Mouse (Mus musculus) adrenal gland, adult 18-20 months (tissue): ENCODE data around the gene Acr. TPM values are rescaled to one million over a fixed set of nuclear protein-coding genes. Genes with fewer than 3 reads are reported as not detected.

ENCODE experiments used
- DNase-seq, 2 experiments: peaks; one replicate each; pipeline ENCODE4 v3.0.0; 2021 to 2022; ENCODE audit warnings: low spot score in 2 of 2
- total RNA-seq, 2 experiments: library from RNA; stranded (reverse); gene quantifications; 1 replicate in 1 of 2; 2 replicates in 1 of 2; pipeline ENCODE4 v1.2.3; 2021

Acr gene
- total RNA-seq, 2 experiments from 2014 or later = not detected

- peak; percentile 3 to 25 for DNase-seq
These were observed 54.3 kb downstream of the Acr start for GRCm38 (mm10) chr15:89622312-89622958.

DNA sequence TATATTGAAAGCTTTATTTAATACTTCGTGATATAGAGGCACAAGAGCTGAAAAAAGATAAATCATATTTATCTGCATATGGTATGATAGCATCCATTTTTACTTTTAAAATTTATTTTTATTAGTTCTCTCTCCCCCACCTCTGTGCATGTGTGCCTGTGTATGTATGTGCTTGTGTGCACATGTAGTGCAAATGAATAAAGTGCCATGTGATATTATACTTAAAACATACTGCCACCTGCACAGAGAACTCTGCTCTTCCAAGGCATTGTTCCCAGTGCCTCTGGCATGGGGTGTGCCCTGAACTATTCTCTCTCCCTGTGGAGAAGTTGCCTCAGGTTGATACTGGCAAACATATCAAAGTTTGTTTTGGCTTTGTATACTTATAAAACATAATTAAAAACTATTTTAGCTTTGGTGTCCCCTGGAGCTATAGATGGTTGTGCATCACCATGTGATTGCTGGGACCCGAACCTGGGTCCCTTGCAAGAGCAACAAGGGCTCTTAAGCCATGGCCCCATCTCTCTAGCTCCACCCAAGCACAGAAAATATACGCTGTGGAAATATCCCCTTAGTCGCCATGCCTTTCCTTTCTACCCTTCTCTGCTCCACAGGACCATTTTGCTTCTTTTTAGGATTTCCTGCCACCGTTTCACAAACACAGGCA, 55.0 kb downstream of the Acr start:
- DNase-seq = no peak

- peak; percentile 60 for DNase-seq
These were observed 55.5 kb downstream of the Acr start for GRCm38 (mm10) chr15:89623626-89623959.

Other genes starting within 250 kb of the Acr start
- not detected for gene Adm2, start 245.6 kb upstream of the Acr start, total RNA-seq
- 1 to 10 TPM in 1 of 2 experiments, not detected in 1; 4.2 TPM for gene Miox, start 233.9 kb upstream of the Acr start, total RNA-seq
- 10 to 100 TPM; 34.4 to 40.0 TPM for gene Lmf2, start 212.7 kb upstream of the Acr start, total RNA-seq
- 10 to 100 TPM; 67.7 to 69.6 TPM for gene Ncaph2, start 212.6 kb upstream of the Acr start, total RNA-seq
- 10 to 100 TPM; 31.9 to 33.3 TPM for gene Sco2, start 194.5 kb upstream of the Acr start, total RNA-seq
- gene Tymp, start 191.3 kb upstream of the Acr start, total RNA-seq = under 1 TPM; 0.33 to 0.38 TPM
- gene Odf3b, start 189.0 kb upstream of the Acr start, total RNA-seq = under 1 TPM; 0.58 to 0.73 TPM
- gene Klhdc7b, start 183.4 kb upstream of the Acr start, total RNA-seq = not detected
- gene Syce3, start 157.8 kb upstream of the Acr start, total RNA-seq = not detected
- 100 to 1,000 TPM; 115 to 251 TPM for gene Cpt1b, start 142.5 kb upstream of the Acr start, total RNA-seq
- 1 to 10 TPM; 1.0 to 1.6 TPM for gene C730034F03Rik, start 138.7 kb upstream of the Acr start, total RNA-seq
- 1 to 10 TPM; 1.5 to 2.7 TPM for gene Gm44502, start 138.6 kb upstream of the Acr start, total RNA-seq
- gene Chkb, start 138.4 kb upstream of the Acr start, total RNA-seq = 10 to 100 TPM; 60.5 to 88.0 TPM
- gene Mapk8ip2, start 114.4 kb upstream of the Acr start, total RNA-seq = 10 to 100 TPM in 1 of 2 experiments, 1 to 10 TPM in 1; 8.1 to 10.9 TPM
- gene Arsa, start 90.9 kb upstream of the Acr start, total RNA-seq = 10 to 100 TPM; 18.2 to 26.5 TPM
- gene Shank3, start 68.7 kb upstream of the Acr start, total RNA-seq = 10 to 100 TPM; 28.8 to 32.5 TPM
- gene Rabl2, start 23.6 kb downstream of the Acr start, total RNA-seq = 1 to 10 TPM; 9.2 to 9.9 TPM